Mouse (Mus musculus): Measurements from ENCODE around the gene Cyp2ab1. TPM values are rescaled to one million over a fixed set of nuclear protein-coding genes. Genes with fewer than 3 reads are reported as not detected.

Gene Cyp2ab1
- polyA plus RNA-seq (2012; rRNA removed; ENCODE audit: low replicate concordance): 1.7 and 4.1 TPM in 2 replicates

DNA sequence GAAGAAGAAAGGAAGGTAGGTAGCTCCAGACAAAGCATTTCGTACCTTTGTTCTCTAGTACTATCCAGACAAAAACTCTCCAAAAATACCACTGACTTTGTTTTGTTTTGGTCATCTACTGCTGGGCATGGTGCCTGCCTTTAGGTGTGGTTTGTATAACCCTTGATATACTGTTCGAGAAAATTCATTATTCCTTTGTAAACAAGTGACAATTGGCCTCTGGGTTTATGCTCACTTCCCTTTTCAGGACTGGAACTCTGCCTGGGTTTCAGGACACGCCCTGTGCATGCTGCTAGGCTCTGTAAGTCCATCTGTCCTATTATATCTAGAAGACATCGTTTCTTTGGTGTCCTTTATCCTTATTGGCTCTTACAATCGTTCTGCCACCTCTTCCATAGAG is at the start of gene Cyp2ab1:
Gene Cyp2ab1 (minus strand): TSS at position 119 of the 400 bp plus-strand sequence.

DNA sequence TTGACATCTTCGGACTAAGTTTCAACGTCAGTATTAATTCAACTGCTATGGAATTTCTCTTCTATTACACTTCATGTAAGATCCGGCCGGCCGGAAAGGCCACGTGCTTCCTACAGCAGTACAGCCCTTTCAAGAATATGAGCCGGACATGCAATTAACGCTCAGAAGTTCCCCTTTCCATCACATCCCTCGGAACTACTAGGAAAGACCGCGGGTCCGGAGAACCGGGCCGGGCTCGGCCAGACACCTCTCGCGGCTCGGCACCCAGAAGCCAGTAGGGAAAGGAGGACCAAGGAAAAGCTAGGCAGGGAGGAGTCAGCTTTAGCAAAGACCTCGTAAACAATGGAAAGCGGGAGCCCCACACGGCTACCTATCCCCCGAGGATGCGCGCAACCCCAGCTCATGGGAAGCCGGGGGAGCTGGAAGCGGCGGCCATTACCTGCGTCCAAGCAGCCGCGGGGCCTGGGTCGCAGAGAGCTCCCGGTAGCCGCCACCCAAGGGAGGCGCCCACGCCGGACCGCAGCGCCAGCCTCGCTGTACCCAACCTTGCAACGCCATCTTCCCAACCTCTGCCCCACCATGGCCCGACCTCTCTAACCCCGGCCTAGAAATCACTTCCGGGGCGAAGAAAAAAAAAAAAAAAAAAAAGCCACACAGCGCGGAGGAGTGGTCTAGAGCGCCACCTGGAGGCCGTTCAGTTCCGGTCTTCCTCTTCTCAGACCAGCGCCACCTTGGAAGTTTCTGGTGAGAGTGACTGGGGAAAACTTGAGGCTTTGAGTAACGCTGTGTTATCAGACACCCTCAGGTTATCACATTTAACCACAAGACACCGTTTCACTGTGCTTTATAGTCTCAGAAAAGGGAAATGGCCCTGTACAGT is 23.2 kb downstream of the Cyp2ab1 start, which contains the start of gene Parl:
Gene Parl (minus strand): TSS at position 618 of the 880 bp plus-strand sequence.

Other genes starting within 250 kb of the Cyp2ab1 start
- gene Klhl24, start 227.9 kb downstream of the Cyp2ab1 start, polyA plus RNA-seq (2012; rRNA removed; ENCODE audit: low replicate concordance): 21.4 and 26.5 TPM in 2 replicates
- 20.9 and 52.2 TPM in 2 replicates for gene Yeats2, start 184.3 kb downstream of the Cyp2ab1 start, polyA plus RNA-seq (2012; rRNA removed; ENCODE audit: low replicate concordance)
- gene Map6d1, start 84.0 kb downstream of the Cyp2ab1 start, polyA plus RNA-seq (2012; rRNA removed; ENCODE audit: low replicate concordance): 0.04 and 0.27 TPM in 2 replicates
- 43.3 and 52.2 TPM in 2 replicates for gene Parl, start 23.0 kb downstream of the Cyp2ab1 start, polyA plus RNA-seq (2012; rRNA removed; ENCODE audit: low replicate concordance)
- 158 and 202 TPM in 2 replicates for gene Abcc5, start 101.0 kb upstream of the Cyp2ab1 start, polyA plus RNA-seq (2012; rRNA removed; ENCODE audit: low replicate concordance)
- 33.5 and 37.2 TPM in 2 replicates for gene Eif2b5, start 173.4 kb upstream of the Cyp2ab1 start, polyA plus RNA-seq (2012; rRNA removed; ENCODE audit: low replicate concordance)
- 18.9 and 58.4 TPM in 2 replicates for gene Dvl3, start 191.6 kb upstream of the Cyp2ab1 start, polyA plus RNA-seq (2012; rRNA removed; ENCODE audit: low replicate concordance)
- gene Ap2m1, start 210.1 kb upstream of the Cyp2ab1 start, polyA plus RNA-seq (2012; rRNA removed; ENCODE audit: low replicate concordance): 366 and 507 TPM in 2 replicates
- 43.3 and 60.9 TPM in 2 replicates for gene Abcf3, start 223.2 kb upstream of the Cyp2ab1 start, polyA plus RNA-seq (2012; rRNA removed; ENCODE audit: low replicate concordance)